Mouse (Mus musculus): ENCODE results near the gene Taok3.

Gene Taok3

GRCm38 (mm10) chr5:117306826-117307225, 186.9 kb downstream of the Taok3 start:
- no peak for DNase-seq

DNA sequence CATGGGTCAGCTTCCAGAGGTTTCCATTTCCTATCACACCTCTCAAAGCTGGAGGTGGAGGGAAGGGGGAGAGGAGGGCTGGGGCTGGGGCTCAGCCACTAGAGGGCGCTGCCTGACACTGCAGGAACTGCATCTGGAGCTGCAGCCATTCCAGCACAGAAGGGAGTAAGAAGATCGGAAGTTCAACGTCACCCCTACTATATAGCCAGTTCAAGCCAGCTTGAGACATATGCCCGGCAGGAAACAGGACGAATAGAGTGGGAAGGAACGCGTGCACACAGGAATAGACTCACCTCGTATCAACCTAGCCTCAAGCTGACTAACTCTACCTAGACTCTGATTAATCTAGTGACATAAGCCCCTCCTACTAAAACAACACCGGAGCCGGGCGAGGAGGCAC, 187.8 kb downstream of the Taok3 start:
- no peak for DNase-seq

DNA sequence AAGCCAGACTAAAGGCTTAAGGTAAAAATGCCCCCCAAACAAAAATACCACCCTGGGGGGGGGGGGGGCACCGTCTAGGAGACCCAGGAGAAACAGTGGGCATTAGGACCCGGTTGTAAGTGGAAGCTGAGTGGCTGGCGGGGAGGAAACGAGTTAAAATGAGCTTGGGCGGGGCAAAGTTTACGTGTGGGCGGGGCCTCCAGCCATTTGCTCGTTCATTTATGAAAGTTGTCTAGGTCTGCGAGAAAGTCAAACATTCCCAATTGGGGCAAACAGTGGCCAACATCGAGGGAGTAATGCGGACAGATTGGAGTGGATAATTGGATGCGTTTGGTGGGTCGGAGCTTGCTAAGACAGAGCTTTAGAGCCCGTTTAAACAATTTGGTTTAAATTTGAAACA, 193.5 kb downstream of the Taok3 start:
- DNase-seq = no peak

GRCm38 (mm10) chr5:117313909-117314308, 194.0 kb downstream of the Taok3 start:
- no peak for DNase-seq

- no peak for DNase-seq
These were observed 194.9 kb downstream of the Taok3 start for GRCm38 (mm10) chr5:117314587-117315428.

DNA sequence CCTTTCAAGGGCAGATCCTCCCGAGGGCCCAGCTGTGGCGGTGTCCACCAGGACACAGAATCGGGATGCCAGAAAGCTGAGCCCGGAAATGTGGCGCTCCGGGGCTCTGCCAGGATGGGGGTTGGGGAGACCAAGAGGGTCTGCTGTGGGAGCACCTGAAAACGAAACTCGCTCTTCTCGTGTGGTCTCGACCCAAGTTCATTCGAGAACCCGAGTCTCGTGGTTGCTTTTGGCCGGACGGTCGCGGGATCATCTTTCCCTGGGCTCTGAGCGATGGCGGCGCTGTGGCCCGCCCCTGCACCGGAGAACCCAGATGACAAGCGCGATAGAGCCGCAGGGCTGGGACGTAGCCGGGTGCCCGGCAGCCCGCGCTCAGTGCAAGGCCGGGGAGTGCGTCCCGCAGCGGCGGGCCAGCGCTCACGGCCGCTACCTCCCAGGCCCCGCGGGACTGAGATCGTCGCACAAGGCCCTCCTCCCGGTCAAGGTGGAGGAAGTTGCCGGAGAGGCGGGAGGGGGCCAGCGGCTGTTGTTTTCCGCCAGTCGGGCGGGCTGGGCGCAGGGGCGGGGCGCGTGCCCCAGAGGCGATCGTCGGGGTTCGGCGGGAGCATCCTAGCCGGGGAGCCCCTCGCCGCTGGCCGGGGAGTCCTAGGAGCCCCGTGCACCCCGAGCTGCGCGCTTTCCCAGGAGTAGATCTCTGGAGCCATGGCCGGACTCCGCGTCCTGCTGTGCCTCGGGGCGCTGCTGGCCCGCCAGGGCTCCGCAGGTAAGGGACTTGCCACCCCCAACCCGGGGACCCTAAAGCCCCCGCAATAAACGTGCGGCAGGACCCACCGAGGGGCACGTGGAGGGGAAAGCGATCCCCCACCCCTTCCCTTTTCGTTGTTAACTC, 199.1 kb downstream of the Taok3 start, which contains the start of gene Vsig10:
Gene Vsig10 (plus strand): TSS at position 343 of the 889 bp plus-strand sequence.
- peak; percentile 48 for DNase-seq

- DNase-seq = no peak
These were observed 203.8 kb downstream of the Taok3 start for GRCm38 (mm10) chr5:117323751-117324150.

All from cerebellum, adult 9-10 months (tissue).